Mouse (Mus musculus) ES-E14 (cell line): ENCODE data around the gene Gtf2b. TPM values are rescaled to one million over a fixed set of nuclear protein-coding genes. Genes with fewer than 3 reads are reported as not detected.

Experiments used
- DNase-seq: peaks from one replicate; pipeline ENCODE4 v3.0.0-alpha.2; 2013; ENCODE audit warnings: low read depth, low spot score
- H3K27ac ChIP-seq: 2 replicates; pipeline ENCODE4 v1.5.1; 2012; ENCODE audit warnings: low read depth, mild to moderate bottlenecking, low read length, moderate library complexity, mixed read lengths; ENCODE audit not compliant: poor library complexity, insufficient read depth, severe bottlenecking
- H3K36me3 ChIP-seq: 2 replicates; pipeline ENCODE4 v1.6.1; 2012; ENCODE audit warnings: mild to moderate bottlenecking, low read length, moderate library complexity, mixed read lengths; ENCODE audit not compliant: control insufficient read depth, poor library complexity, insufficient read depth, severe bottlenecking
- H3K4me1 ChIP-seq, 2 experiments: fragments of 150-350 bp in 1 of 2; sonication (generic) in 1 of 2; 2 replicates each; pipeline ENCODE4 v1.6.1; 2012; ENCODE audit warnings: low read length in 2 of 2, mild to moderate bottlenecking in 1 of 2, mixed read lengths in 1 of 2; ENCODE audit not compliant: control insufficient read depth in 2 of 2, insufficient read depth in 2 of 2, poor library complexity in 1 of 2
- H3K4me3 ChIP-seq, 2 experiments: fragments of 150-350 bp in 1 of 2; sonication (generic) in 1 of 2; 2 replicates each; pipeline ENCODE4 v1.5.1; 2012; ENCODE audit warnings: low read length in 2 of 2, low read depth in 1 of 2, mild to moderate bottlenecking in 1 of 2, mixed read lengths in 1 of 2; ENCODE audit not compliant: insufficient read depth in 1 of 2, poor library complexity in 1 of 2, severe bottlenecking in 1 of 2
- H3K9ac ChIP-seq: 2 replicates; pipeline ENCODE4 v1.6.1; 2012; ENCODE audit warnings: low read depth, mild to moderate bottlenecking, low read length, mixed read lengths; ENCODE audit not compliant: poor library complexity, insufficient read depth, severe bottlenecking
- H3K9me3 ChIP-seq: fragments of 150-350 bp; sonication (generic); 2 replicates; pipeline ENCODE4 v1.6.1; 2012; ENCODE audit warnings: low read depth, mild to moderate bottlenecking, low read length; ENCODE audit not compliant: control insufficient read depth, insufficient read depth
- CHD2 ChIP-seq: IDR thresholded peaks from 2 replicates; pipeline ENCODE4 v1.6.1; 2014; ENCODE audit warnings: mild to moderate bottlenecking, low read depth, low read length, inconsistent platforms
- HCFC1 ChIP-seq: IDR thresholded peaks from 2 replicates; pipeline ENCODE4 v1.6.1; 2012; ENCODE audit warnings: low read length, inconsistent platforms, borderline replicate concordance; ENCODE audit not compliant: insufficient read depth
- MAFK ChIP-seq: IDR thresholded peaks from 2 replicates; pipeline ENCODE4 v1.6.1; 2014; ENCODE audit warnings: mild to moderate bottlenecking, low read depth, low read length, inconsistent platforms; ENCODE audit not compliant: insufficient read depth
- ZC3H11A ChIP-seq: IDR thresholded peaks from 2 replicates; pipeline ENCODE4 v1.6.1; 2012; ENCODE audit warnings: low read depth, mild to moderate bottlenecking, inconsistent platforms, low read length, borderline replicate concordance
- ZNF384 ChIP-seq: IDR thresholded peaks from 2 replicates; pipeline ENCODE4 v1.6.1; 2012; ENCODE audit warnings: low read depth, low read length, inconsistent platforms
- in situ Hi-C, 2 experiments: fragments of 600-800 bp; cut with MboI; formaldehyde crosslinking; loops; one replicate each; pipeline ENCODE4 v1.15.1; 2025; ENCODE audit warnings: low sequenced_read_pairs in 2 of 2, inconsistent platforms in 1 of 2; ENCODE audit not compliant: unreplicated experiment in 2 of 2
- total RNA-seq: library from RNA; depleted of rRNA; stranded (reverse); fragments of 300-350 nt; gene quantifications from 2 replicates; pipeline ENCODE4 v1.2.3, GENCODE M21; 2012

The Gtf2b gene
- total RNA-seq, 1 experiment: 45.6 TPM

GRCm38 (mm10) chr3:142765778-142766165 is 927 bp downstream of the Gtf2b start:
- DNase-seq: no peak
- in situ Hi-C loops: no loop called here
- Histone ChIP-seq H3K9ac (peak overlapping the region; percentile 98; the same call in 1 of the 2 replicates), H3K4me3 (peak overlapping the region; percentile 85 to 97), H3K9me3 (no peaks in the 10 kb centered on the region), H3K4me1 (peaks cover 2 to 6% of the 10 kb centered on the region in 2 experiments; a peak in 2 of 4 replicates), H3K27ac (no peak overlapping the region), H3K36me3 (no peaks in the 10 kb centered on the region)
- TF ChIP-seq HCFC1 (no peak), ZC3H11A (no peak), CHD2 (no peak), ZNF384 (0 out of 2 replicates have a peak, but pooled peaks have one; percentile 6), MAFK (no peak)

DNA sequence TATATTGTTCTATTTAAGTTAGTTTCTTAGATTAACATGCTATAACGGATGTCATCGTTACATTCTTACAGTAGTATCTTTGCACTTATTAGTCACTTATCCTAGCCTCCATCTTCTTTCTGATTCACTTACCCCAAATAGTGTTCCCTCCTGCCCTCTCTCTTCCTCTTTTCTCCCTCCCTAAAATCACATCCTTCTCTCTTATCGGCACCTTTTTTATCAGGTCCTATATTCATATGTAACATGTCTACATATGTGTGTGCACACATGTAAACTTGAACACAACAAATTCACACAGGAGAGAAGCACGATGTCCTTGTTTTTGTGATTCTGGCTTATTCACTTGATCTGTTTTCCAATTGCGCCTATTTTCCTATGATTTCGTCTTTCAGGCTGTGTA is 3.7 kb downstream of the Gtf2b start:
- Histone ChIP-seq H3K4me1 (peaks cover 0 to 3% of the 10 kb centered on the region in 2 experiments; a peak in 1 of 4 replicates), H3K9ac (no peak overlapping the region), H3K9me3 (no peaks in the 10 kb centered on the region), H3K4me3 (no peak overlapping the region), H3K36me3 (peaks cover 3% of the 10 kb centered on the region; the same call in 1 of the 2 replicates), H3K27ac (no peak overlapping the region)
- TF ChIP-seq MAFK (no peak), HCFC1 (no peak), CHD2 (no peak), ZNF384 (no peak), ZC3H11A (no peak)
- in situ Hi-C loops: no loop called here
- no peak for DNase-seq

DNA sequence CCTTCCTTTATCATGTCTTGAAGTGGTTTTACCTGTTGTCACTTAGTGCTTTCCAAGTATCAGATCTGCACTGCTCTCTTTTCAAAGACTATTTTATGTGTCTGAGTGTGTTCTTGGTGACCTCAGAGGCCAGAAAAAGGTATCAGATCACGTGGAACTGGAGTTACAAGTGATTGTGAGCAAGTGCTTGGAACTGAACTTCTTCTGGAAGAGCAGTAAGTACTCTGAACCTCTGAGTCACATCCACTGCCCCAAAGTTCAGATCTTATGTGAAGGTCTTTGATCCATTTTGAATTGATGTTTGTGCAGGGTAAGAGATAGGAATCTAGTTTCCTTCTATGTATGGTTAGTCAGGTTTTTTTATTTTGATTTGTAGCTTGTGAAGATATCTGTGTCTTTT is 5.7 kb downstream of the Gtf2b start:
- Histone ChIP-seq H3K9ac (no peak overlapping the region), H3K27ac (no peak overlapping the region), H3K9me3 (no peaks in the 10 kb centered on the region), H3K4me1 (peaks cover 0 to 3% of the 10 kb centered on the region in 2 experiments; a peak in 1 of 4 replicates), H3K36me3 (peaks cover 5% of the 10 kb centered on the region; the same call in 1 of the 2 replicates), H3K4me3 (no peak overlapping the region)
- DNase-seq: no peak
- TF ChIP-seq ZNF384: no peak
- no peak for TF ChIP-seq HCFC1
- TF ChIP-seq ZC3H11A: no peak
- TF ChIP-seq MAFK: no peak
- TF ChIP-seq CHD2: no peak
- in situ Hi-C loops: no loop called here

DNA sequence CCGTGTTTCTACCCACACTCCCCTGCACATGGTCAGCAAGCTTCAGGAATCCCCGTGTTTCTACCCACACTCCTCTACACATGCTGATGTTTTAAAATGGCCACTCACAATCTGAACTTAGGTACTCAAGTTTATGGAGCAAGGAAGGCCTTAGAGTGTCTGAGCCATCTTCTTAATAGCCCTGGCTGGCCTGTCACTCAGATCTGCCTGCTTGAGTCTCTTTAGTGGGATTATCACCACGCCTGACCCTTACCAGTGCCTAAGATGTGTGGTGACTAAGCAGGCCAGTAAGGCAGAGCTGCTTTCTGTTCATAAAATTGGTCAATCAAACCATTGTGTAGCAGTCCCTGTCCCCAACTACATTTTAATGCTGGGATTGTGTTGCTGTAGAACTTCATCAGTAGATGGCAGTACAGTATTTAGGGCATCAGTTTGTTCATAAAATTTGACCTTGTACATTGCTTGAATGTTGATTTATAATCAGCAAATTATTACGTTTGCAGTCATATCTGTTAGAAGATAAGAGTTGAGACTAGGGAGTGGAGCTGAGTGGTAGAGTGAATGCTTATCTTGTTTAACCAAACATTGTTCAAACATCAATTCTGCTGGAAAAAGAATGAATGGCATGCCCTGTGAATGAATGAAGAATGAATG is 8.8 kb downstream of the Gtf2b start:
- Histone ChIP-seq H3K4me3 (no peak overlapping the region), H3K9ac (no peak overlapping the region), H3K9me3 (no peaks in the 10 kb centered on the region), H3K4me1 (no peaks in the 10 kb centered on the region), H3K36me3 (peaks cover 5% of the 10 kb centered on the region; the same call in 1 of the 2 replicates), H3K27ac (no peak overlapping the region)
- in situ Hi-C loops: no loop called here
- DNase-seq: no peak
- TF ChIP-seq ZC3H11A (no peak), ZNF384 (no peak), MAFK (no peak), CHD2 (no peak), HCFC1 (no peak)

DNA sequence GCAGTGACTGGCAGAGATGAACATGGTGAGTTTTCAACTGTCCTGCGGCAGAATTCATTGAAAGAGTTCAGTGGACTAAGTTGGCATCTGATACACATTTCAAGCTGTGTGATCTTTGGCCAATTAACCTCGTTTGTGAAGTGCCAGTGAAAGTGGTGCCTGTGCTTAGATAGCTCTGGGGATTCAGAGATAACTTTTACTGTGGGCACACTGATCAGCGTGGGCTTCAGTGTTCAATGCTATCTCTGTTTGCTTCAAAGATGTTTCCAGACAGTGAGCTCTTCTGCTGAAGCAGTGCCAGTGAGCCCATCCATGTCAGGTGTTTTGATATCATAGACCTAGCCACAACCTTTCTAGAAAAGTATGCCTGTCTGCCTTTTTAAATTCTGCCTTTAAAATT is 12.4 kb downstream of the Gtf2b start:
- no peak overlapping the region for H3K4me3 ChIP-seq
- H3K36me3 ChIP-seq: peaks cover 16% of the 10 kb centered on the region
- H3K9me3 ChIP-seq: no peaks in the 10 kb centered on the region
- in situ Hi-C loops: no loop called here
- no peaks in the 10 kb centered on the region for H3K4me1 ChIP-seq
- TF ChIP-seq ZC3H11A: no peak
- no peak for TF ChIP-seq MAFK
- no peak for TF ChIP-seq CHD2
- TF ChIP-seq HCFC1: no peak
- no peak for TF ChIP-seq ZNF384
- no peak overlapping the region for H3K9ac ChIP-seq
- no peak for DNase-seq
- H3K27ac ChIP-seq: no peak overlapping the region
